Comparison of ENCODE assay signal across 22 mouse cellular contexts in genomic region chr10:42209809-42210208, GRCm38 (mm10).
A peak's percentile ranks its signal among the peaks of the same experiment; 100 is the strongest.
DNase-seq lines count a peak whose midpoint lies in the region; ATAC-seq and TF ChIP-seq lines count a peak whose summit lies in the region.
"Had no signal": no experiment of that assay in that cellular context is flagged by ENCODE, and none has a peak within 500 bp of the region (broad histone marks: within the 10 kb centered on the region; RNA-seq: fewer than 3 reads in every experiment).

No protein-coding gene starts in this region.

- peak overlapping the region; percentile 16; the same call in 1 of the 2 replicates for H3K27ac ChIP-seq in embryonic facial prominence, embryonic 13.5 days
- no peak overlapping the region; the same call in 1 of the 2 replicates for H3K27ac ChIP-seq in embryonic facial prominence, embryonic 10.5 days (replicated peaks)
- 0 out of 2 replicates have a peak overlapping the region, but pooled peaks have one; percentile 0 for H3K27ac ChIP-seq in midbrain, embryonic 10.5 days (replicated peaks)
- no peak overlapping the region for H3K27ac ChIP-seq in midbrain, embryonic 16.5 days (ENCODE audit: low read length)
- peak overlapping the region; percentile 55; the same call in 1 of the 2 replicates for H3K27ac ChIP-seq in embryonic facial prominence, embryonic 15.5 days (replicated peaks)
- peak overlapping the region; percentile 46; the same call in 1 of the 2 replicates for H3K27ac ChIP-seq in olfactory bulb, adult 2 months (ENCODE audit: insufficient read depth, low read depth, low read length)
- no peak overlapping the region for H3K27ac ChIP-seq in kidney, embryonic 14.5 days (ENCODE audit: low read depth, low read length)
- H3K27ac ChIP-seq: forebrain, embryonic 12.5 days; liver, embryonic 13.5 days; macrophage; midbrain, embryonic 13.5 days had no signal

- no peak overlapping the region for H3K4me2 ChIP-seq in embryonic facial prominence, embryonic 13.5 days
- no peak overlapping the region for H3K4me2 ChIP-seq in midbrain, embryonic 16.5 days (ENCODE audit: low read length)
- no peak overlapping the region for H3K4me2 ChIP-seq in embryonic facial prominence, embryonic 15.5 days (replicated peaks)
- no peak overlapping the region for H3K4me2 ChIP-seq in kidney, embryonic 14.5 days (replicated peaks; ENCODE audit: low read depth, low read length)
- H3K4me2 ChIP-seq: forebrain, embryonic 12.5 days; limb, embryonic 13.5 days; liver, embryonic 13.5 days; lung, embryonic 14.5 days; midbrain, embryonic 13.5 days had no signal

- H3K4me1 ChIP-seq in embryonic facial prominence, embryonic 13.5 days: peaks cover 53% of the 10 kb centered on the region
- peaks cover 24% of the 10 kb centered on the region for H3K4me1 ChIP-seq in embryonic facial prominence, embryonic 10.5 days
- peaks cover 12% of the 10 kb centered on the region for H3K4me1 ChIP-seq in midbrain, embryonic 10.5 days
- H3K4me1 ChIP-seq in midbrain, embryonic 16.5 days (ENCODE audit: control insufficient read depth, insufficient read depth, low read length): peaks cover 8% of the 10 kb centered on the region; the same call in 1 of the 2 replicates
- peaks cover 48% of the 10 kb centered on the region for H3K4me1 ChIP-seq in embryonic facial prominence, embryonic 15.5 days
- H3K4me1 ChIP-seq in olfactory bulb, adult 2 months (ENCODE audit: control insufficient read depth, insufficient read depth, low read length): peaks cover 32% of the 10 kb centered on the region
- peaks cover 5% of the 10 kb centered on the region; the same call in 1 of the 2 replicates for H3K4me1 ChIP-seq in kidney, embryonic 14.5 days (ENCODE audit: control insufficient read depth, insufficient read depth, low read length)

- H3K4me3 ChIP-seq in embryonic facial prominence, embryonic 13.5 days: no peak overlapping the region
- no peak overlapping the region for H3K4me3 ChIP-seq in embryonic facial prominence, embryonic 10.5 days
- H3K4me3 ChIP-seq in midbrain, embryonic 10.5 days: no peak overlapping the region
- no peak overlapping the region for H3K4me3 ChIP-seq in midbrain, embryonic 16.5 days (ENCODE audit: low read depth, low read length)
- H3K4me3 ChIP-seq in embryonic facial prominence, embryonic 15.5 days (replicated peaks): no peak overlapping the region
- no peak overlapping the region for H3K4me3 ChIP-seq in olfactory bulb, adult 2 months (ENCODE audit: insufficient read depth, low read depth, low read length)
- H3K4me3 ChIP-seq in kidney, embryonic 14.5 days (ENCODE audit: low read length): no peak overlapping the region
- H3K4me3 ChIP-seq: forebrain, embryonic 12.5 days; limb, embryonic 13.5 days; liver, embryonic 13.5 days; midbrain, embryonic 13.5 days; myocyte had no signal

- H3K36me3 ChIP-seq in embryonic facial prominence, embryonic 13.5 days: no peaks in the 10 kb centered on the region
- H3K36me3 ChIP-seq in embryonic facial prominence, embryonic 10.5 days (replicated peaks): peaks cover 9% of the 10 kb centered on the region; the same call in 1 of the 2 replicates
- H3K36me3 ChIP-seq in midbrain, embryonic 10.5 days: no peaks in the 10 kb centered on the region
- no peaks in the 10 kb centered on the region for H3K36me3 ChIP-seq in midbrain, embryonic 16.5 days (ENCODE audit: control insufficient read depth, insufficient read depth, low read length)
- no peaks in the 10 kb centered on the region for H3K36me3 ChIP-seq in embryonic facial prominence, embryonic 15.5 days
- H3K36me3 ChIP-seq in kidney, embryonic 14.5 days (ENCODE audit: control insufficient read depth, insufficient read depth, low read length): no peaks in the 10 kb centered on the region
- H3K36me3 ChIP-seq: forebrain, embryonic 12.5 days; midbrain, embryonic 13.5 days had no signal

- 0 out of 2 replicates have a peak, but pooled peaks cover 6% of the 10 kb centered on the region for H3K9me3 ChIP-seq in embryonic facial prominence, embryonic 13.5 days
- peaks cover 8% of the 10 kb centered on the region; the same call in 1 of the 2 replicates for H3K9me3 ChIP-seq in embryonic facial prominence, embryonic 10.5 days
- peaks cover 8% of the 10 kb centered on the region; the same call in 1 of the 2 replicates for H3K9me3 ChIP-seq in midbrain, embryonic 10.5 days (replicated peaks)
- H3K9me3 ChIP-seq in midbrain, embryonic 16.5 days (replicated peaks; ENCODE audit: control insufficient read depth, low read length, poor library complexity, severe bottlenecking): peaks cover 2% of the 10 kb centered on the region; the same call in 1 of the 2 replicates
- H3K9me3 ChIP-seq in embryonic facial prominence, embryonic 15.5 days (replicated peaks): no peaks in the 10 kb centered on the region
- H3K9me3 ChIP-seq in kidney, embryonic 14.5 days (ENCODE audit: control insufficient read depth, low read length): no peaks in the 10 kb centered on the region
- H3K9me3 ChIP-seq: limb, embryonic 13.5 days; liver, embryonic 13.5 days; midbrain, embryonic 13.5 days had no signal

- no peaks in the 10 kb centered on the region for H3K27me3 ChIP-seq in embryonic facial prominence, embryonic 13.5 days
- no peaks in the 10 kb centered on the region for H3K27me3 ChIP-seq in embryonic facial prominence, embryonic 10.5 days (replicated peaks; ENCODE audit: low read depth, poor library complexity, severe bottlenecking)
- no peaks in the 10 kb centered on the region for H3K27me3 ChIP-seq in midbrain, embryonic 10.5 days (ENCODE audit: low read depth, poor library complexity, severe bottlenecking)
- no peaks in the 10 kb centered on the region for H3K27me3 ChIP-seq in midbrain, embryonic 16.5 days (ENCODE audit: control insufficient read depth, insufficient read depth, low read depth, low read length)
- H3K27me3 ChIP-seq in embryonic facial prominence, embryonic 15.5 days: no peaks in the 10 kb centered on the region
- H3K27me3 ChIP-seq in kidney, embryonic 14.5 days (ENCODE audit: control insufficient read depth, insufficient read depth, low read length): no peaks in the 10 kb centered on the region
- H3K27me3 ChIP-seq: forebrain, embryonic 12.5 days; limb, embryonic 13.5 days; liver, embryonic 13.5 days; midbrain, embryonic 13.5 days had no signal

- TF ChIP-seq POLR2A in olfactory bulb, adult 2 months (IDR thresholded peaks at IDR 0.05; ENCODE audit: insufficient read depth, low read depth, low read length): no peak

- H3K9ac ChIP-seq in embryonic facial prominence, embryonic 13.5 days: no peak overlapping the region
- H3K9ac ChIP-seq in midbrain, embryonic 16.5 days (ENCODE audit: low read depth, low read length): no peak overlapping the region
- no peak overlapping the region for H3K9ac ChIP-seq in embryonic facial prominence, embryonic 15.5 days
- H3K9ac ChIP-seq in kidney, embryonic 14.5 days (ENCODE audit: low read depth, low read length): no peak overlapping the region
- H3K9ac ChIP-seq: forebrain, embryonic 12.5 days; limb, embryonic 13.5 days; liver, embryonic 13.5 days; lung, embryonic 14.5 days; midbrain, embryonic 13.5 days had no signal

- no peak for ATAC-seq in embryonic facial prominence, embryonic 13.5 days (ENCODE audit: insufficient number of reproducible peaks, insufficient read depth, low FRiP score, low TSS enrichment, low read depth)
- ATAC-seq in midbrain, embryonic 16.5 days: no peak
- ATAC-seq in embryonic facial prominence, embryonic 15.5 days (ENCODE audit: insufficient number of reproducible peaks, low FRiP score, low TSS enrichment, low read depth): no peak
- no peak for ATAC-seq in kidney, embryonic 14.5 days (ENCODE audit: low FRiP score, low TSS enrichment)
- ATAC-seq in monocyte, adult 5-6 weeks (replicated peaks; ENCODE audit: insufficient number of reproducible peaks, low FRiP score, low TSS enrichment, poor library complexity, severe bottlenecking): no peak
- ATAC-seq: midbrain, embryonic 13.5 days had no signal

- DNase-seq in embryonic facial prominence, embryonic 10.5 days (ENCODE audit: low spot score): no peak
- no peak for DNase-seq in midbrain, embryonic 10.5 days (ENCODE audit: low spot score)
- DNase-seq: cerebellum, adult 8-10 months; gastrocnemius, postnatal 25 days; kidney, adult 18-20 months; kidney, postnatal 10 days; liver, embryonic 13.5 days; lung, embryonic 14.5 days; right cerebral cortex, postnatal 14 days; spleen, adult 18-20 months; thymus, adult 2 months had no signal

- WGBS in embryonic facial prominence, embryonic 13.5 days: 70% methylated on average over 6 of the region's 6 CpGs
- WGBS in embryonic facial prominence, embryonic 10.5 days: 75% methylated on average over 6 of the region's 6 CpGs
- WGBS in midbrain, embryonic 10.5 days: 70% methylated on average over 6 of the region's 6 CpGs
- WGBS in midbrain, embryonic 16.5 days: 51% methylated on average over 6 of the region's 6 CpGs
- WGBS in embryonic facial prominence, embryonic 15.5 days: 78% methylated on average over 6 of the region's 6 CpGs
- WGBS in olfactory bulb, adult 2 months: 24% methylated on average over 6 of the region's 6 CpGs
- 60% methylated on average over 6 of the region's 6 CpGs for WGBS in kidney, embryonic 14.5 days

- TF ChIP-seq CTCF in olfactory bulb, adult 2 months (IDR thresholded peaks at IDR 0.05; ENCODE audit: insufficient read depth, low read depth, low read length): no peak

Comparison
In these comparisons a context has a peak if more than half of its experiments do, and no peak if none do; other contexts are left out.
1. H3K27ac ChIP-seq: peak in embryonic facial prominence, embryonic 13.5 days (single experiment), midbrain, embryonic 10.5 days (single experiment), embryonic facial prominence, embryonic 15.5 days (single experiment) and olfactory bulb, adult 2 months (single experiment); none in embryonic facial prominence, embryonic 10.5 days (single experiment), midbrain, embryonic 16.5 days (single experiment) and kidney, embryonic 14.5 days (single experiment).